Mouse (Mus musculus) small intestine, adult 2 months (tissue): ENCODE data around the gene Nudt14.

Experiments
- CTCF ChIP-seq: fragments of 200-500 bp; IDR thresholded peaks from 2 replicates; pipeline ENCODE4 v1.5.1; 2012; ENCODE audit warnings: low read depth, mild to moderate bottlenecking, control low read depth, inconsistent platforms, low read length, moderate library complexity, mixed read lengths; ENCODE audit not compliant: insufficient replicate concordance, insufficient read length; ENCODE audit errors: extremely low read depth
- POLR2A ChIP-seq: fragments of 200-500 bp; IDR thresholded peaks from 2 replicates; pipeline ENCODE4 v1.6.1; 2012; ENCODE audit warnings: low read depth, mild to moderate bottlenecking, control low read depth, inconsistent platforms, low read length, moderate library complexity

- no peak for TF ChIP-seq CTCF
- TF ChIP-seq POLR2A: no peak
Observed at GRCm38 (mm10) chr12:112941156-112941775, 658 bp downstream of the Nudt14 start.
